Mouse (Mus musculus): ENCODE data around the gene Srm. TPM values are rescaled to one million over a fixed set of nuclear protein-coding genes. Genes with fewer than 3 reads are reported as not detected.

Srm gene
- total and polyA plus RNA-seq, 3 experiments: 305 to 765 (median 332) TPM

- Histone ChIP-seq H3K79me2 (ENCODE audit: control insufficient read depth, insufficient read depth, low read length, poor library complexity) (peaks cover 28% of the 10 kb centered on the region), H3K27ac (ENCODE audit: control insufficient read depth, low read depth, low read length) (no peak overlapping the region), H3K9ac (ENCODE audit: control insufficient read depth, low read depth, low read length, poor library complexity, severe bottlenecking) (no peak overlapping the region), H3K4me3 (ENCODE audit: control insufficient read depth in 1 of 2, insufficient read depth in 1 of 2, low read depth in 2 of 2, low read length in 2 of 2) (no peak overlapping the region), H3K4me1 (ENCODE audit: control insufficient read depth in 1 of 2, insufficient read depth in 2 of 2, low read length in 2 of 2) (peaks cover 0 to 18% of the 10 kb centered on the region in 2 experiments; a peak in 2 of 4 replicates), H3K9me3 (replicated peaks; ENCODE audit: insufficient read depth, low read length) (no peaks in the 10 kb centered on the region), H3K27me3 (ENCODE audit: control insufficient read depth in 1 of 2, insufficient read depth in 2 of 2, low read length in 2 of 2) (no peaks in the 10 kb centered on the region), H3K36me3 (ENCODE audit: control insufficient read depth in 1 of 2, insufficient read depth in 2 of 2, low read length in 2 of 2) (peaks cover 7 to 23% of the 10 kb centered on the region in 2 experiments)
- DNase-seq (ENCODE audit: low read depth, low spot score): no peak
- TF ChIP-seq CTCF (IDR thresholded peaks at IDR 0.05 in 2 of 3, conservative IDR thresholded peaks at IDR 0.05 in 1 of 3; ENCODE audit: control insufficient read depth in 1 of 3, insufficient read depth in 1 of 3, low read depth in 2 of 3, low read length in 3 of 3, poor library complexity in 1 of 3, severe bottlenecking in 1 of 3): no peak
Measured at GRCm38 (mm10) chr4:148595916-148596315, 4.6 kb downstream of the Srm start.

GRCm38 (mm10) chr4:148596731-148597130 is 5.4 kb downstream of the Srm start:
- Histone ChIP-seq H3K27ac (ENCODE audit: control insufficient read depth, low read depth, low read length) (no peak overlapping the region), H3K36me3 (ENCODE audit: control insufficient read depth in 1 of 2, insufficient read depth in 2 of 2, low read length in 2 of 2) (peaks cover 7 to 23% of the 10 kb centered on the region in 2 experiments), H3K27me3 (ENCODE audit: control insufficient read depth in 1 of 2, insufficient read depth in 2 of 2, low read length in 2 of 2) (no peaks in the 10 kb centered on the region), H3K9me3 (replicated peaks; ENCODE audit: insufficient read depth, low read length) (no peaks in the 10 kb centered on the region), H3K79me2 (ENCODE audit: control insufficient read depth, insufficient read depth, low read length, poor library complexity) (peaks cover 24% of the 10 kb centered on the region), H3K4me1 (ENCODE audit: control insufficient read depth in 1 of 2, insufficient read depth in 2 of 2, low read length in 2 of 2) (peaks cover 0 to 18% of the 10 kb centered on the region in 2 experiments; a peak in 2 of 4 replicates), H3K9ac (ENCODE audit: control insufficient read depth, low read depth, low read length, poor library complexity, severe bottlenecking) (no peak overlapping the region), H3K4me3 (ENCODE audit: control insufficient read depth in 1 of 2, insufficient read depth in 1 of 2, low read depth in 2 of 2, low read length in 2 of 2) (no peak overlapping the region)
- DNase-seq (ENCODE audit: low read depth, low spot score): no peak
- TF ChIP-seq MEF2A (IDR thresholded peaks at IDR 0.05; ENCODE audit: extremely low read depth, insufficient replicate concordance, low read depth, low read length, poor library complexity, severe bottlenecking) (no peak), CTCF (IDR thresholded peaks at IDR 0.05 in 2 of 3, conservative IDR thresholded peaks at IDR 0.05 in 1 of 3; ENCODE audit: control insufficient read depth in 1 of 3, insufficient read depth in 1 of 3, low read depth in 2 of 3, low read length in 3 of 3, poor library complexity in 1 of 3, severe bottlenecking in 1 of 3) (no peak), KAT2A (conservative IDR thresholded peaks at IDR 0.05; ENCODE audit: low read depth, low read length) (no peak), MAFK (IDR thresholded peaks at IDR 0.05; ENCODE audit: borderline replicate concordance, low read depth, low read length) (no peak), JUND (IDR thresholded peaks at IDR 0.05; ENCODE audit: low read depth, low read length) (no peak), MYB (IDR thresholded peaks at IDR 0.05; ENCODE audit: low read depth, low read length) (no peak), RCOR1 (IDR thresholded peaks at IDR 0.05; ENCODE audit: low read depth, low read length) (no peak), CHD2 (IDR thresholded peaks at IDR 0.05; ENCODE audit: low read length) (no peak), USF2 (IDR thresholded peaks at IDR 0.05; ENCODE audit: borderline replicate concordance in 1 of 2, insufficient read depth in 1 of 2, low read depth in 1 of 2, low read length in 2 of 2) (no peak), GABPA (IDR thresholded peaks at IDR 0.05; ENCODE audit: low read depth, low read length) (no peak), POLR2AphosphoS2 (IDR thresholded peaks at IDR 0.05; ENCODE audit: low read length) (no peak), ETS1 (IDR thresholded peaks at IDR 0.05; ENCODE audit: low read depth, low read length) (no peak), ZKSCAN1 (IDR thresholded peaks at IDR 0.05; ENCODE audit: low read depth, low read length) (no peak)

- TF ChIP-seq GATA1 (IDR thresholded peaks at IDR 0.05; ENCODE audit: low read depth, low read length) (no peak), MEF2A (IDR thresholded peaks at IDR 0.05; ENCODE audit: extremely low read depth, insufficient replicate concordance, low read depth, low read length, poor library complexity, severe bottlenecking) (no peak)
- Histone ChIP-seq H3K27ac (ENCODE audit: control insufficient read depth, low read depth, low read length) (no peak overlapping the region), H3K36me3 (ENCODE audit: control insufficient read depth in 1 of 2, insufficient read depth in 2 of 2, low read length in 2 of 2) (peaks cover 4 to 15% of the 10 kb centered on the region in 2 experiments), H3K9ac (ENCODE audit: control insufficient read depth, low read depth, low read length, poor library complexity, severe bottlenecking) (no peak overlapping the region), H3K4me1 (ENCODE audit: control insufficient read depth in 1 of 2, insufficient read depth in 2 of 2, low read length in 2 of 2) (peaks cover 0 to 7% of the 10 kb centered on the region in 2 experiments; a peak in 2 of 4 replicates), H3K27me3 (ENCODE audit: control insufficient read depth in 1 of 2, insufficient read depth in 2 of 2, low read length in 2 of 2) (no peaks in the 10 kb centered on the region), H3K9me3 (replicated peaks; ENCODE audit: insufficient read depth, low read length) (no peaks in the 10 kb centered on the region), H3K4me3 (ENCODE audit: control insufficient read depth in 1 of 2, insufficient read depth in 1 of 2, low read depth in 2 of 2, low read length in 2 of 2) (no peak overlapping the region), H3K79me2 (ENCODE audit: control insufficient read depth, insufficient read depth, low read length, poor library complexity) (peaks cover 3% of the 10 kb centered on the region; the same call in 1 of the 2 replicates)
- DNase-seq (ENCODE audit: low read depth, low spot score): no peak
Measured at GRCm38 (mm10) chr4:148598826-148599225, 7.5 kb downstream of the Srm start.

All from MEL (cell line).